Mouse (Mus musculus) cerebellum, adult 2 months (tissue): ENCODE measurements around the gene Ebi3.

Experiments used
- CTCF ChIP-seq: fragments of 200-500 bp; IDR thresholded peaks from 2 replicates; pipeline ENCODE4 v1.5.1; 2011; ENCODE audit warnings: low read depth, mild to moderate bottlenecking, control low read depth, low read length, moderate library complexity, borderline replicate concordance; ENCODE audit not compliant: insufficient read depth
- POLR2A ChIP-seq: fragments of 200-500 bp; IDR thresholded peaks from 2 replicates; pipeline ENCODE4 v1.6.1; 2011; ENCODE audit warnings: low read length, control low read depth, borderline replicate concordance; ENCODE audit not compliant: insufficient read depth

DNA sequence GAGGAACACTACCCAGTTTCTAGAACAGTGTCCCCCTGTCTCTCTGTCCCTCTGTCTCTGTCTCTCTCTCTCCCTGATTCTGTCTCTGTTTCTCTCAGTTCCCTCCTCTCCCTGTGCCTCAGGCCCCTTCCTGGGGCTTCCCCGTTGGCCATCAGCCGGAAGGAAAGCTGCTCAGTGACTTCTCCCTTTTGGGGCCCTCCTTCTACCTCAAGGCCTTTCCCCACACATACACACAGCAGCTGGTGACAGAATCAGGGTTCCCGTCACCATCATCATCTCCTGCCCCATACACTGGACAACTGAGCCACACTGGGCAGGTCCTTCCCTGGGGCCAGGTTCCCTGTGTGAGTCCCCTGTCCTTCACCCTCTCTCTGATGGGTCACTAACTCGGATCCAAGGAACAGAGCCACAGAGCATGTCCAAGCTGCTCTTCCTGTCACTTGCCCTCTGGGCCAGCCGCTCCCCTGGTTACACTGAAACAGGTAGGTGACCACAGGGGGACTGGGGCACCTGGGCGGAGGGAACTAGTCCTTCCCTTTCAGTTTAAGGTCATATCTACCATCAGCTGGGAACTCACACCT lies at the start of gene Ebi3:
- no peak for TF ChIP-seq CTCF
- TF ChIP-seq POLR2A = no peak
